Mouse (Mus musculus) kidney, adult 9 months (tissue): ENCODE results near the gene Aif1l.

Experiments used
- DNase-seq: peaks from one replicate; pipeline ENCODE4 v3.0.0; 2022

The Aif1l gene

DNA sequence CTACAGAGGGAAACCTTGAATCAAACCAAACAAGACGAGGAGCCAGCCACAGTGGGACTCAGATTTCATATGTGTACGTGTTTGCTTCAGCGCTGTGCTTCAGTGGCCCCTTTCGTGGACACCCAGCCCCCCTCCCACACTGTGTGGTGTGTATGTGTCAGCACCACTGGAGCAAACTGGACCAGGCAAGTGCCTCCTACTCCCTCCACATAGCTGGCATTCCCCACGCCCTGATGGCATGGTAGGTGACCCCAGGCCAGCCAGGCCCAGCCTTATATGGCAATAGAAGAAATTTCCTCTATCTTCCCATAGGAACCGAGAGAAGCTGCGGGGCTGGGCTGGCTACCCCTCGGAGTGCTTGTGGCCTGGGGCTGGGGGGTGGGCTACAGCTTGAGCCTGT lies 3.7 kb downstream of the Aif1l start:
- peak; percentile 63 for DNase-seq

DNA sequence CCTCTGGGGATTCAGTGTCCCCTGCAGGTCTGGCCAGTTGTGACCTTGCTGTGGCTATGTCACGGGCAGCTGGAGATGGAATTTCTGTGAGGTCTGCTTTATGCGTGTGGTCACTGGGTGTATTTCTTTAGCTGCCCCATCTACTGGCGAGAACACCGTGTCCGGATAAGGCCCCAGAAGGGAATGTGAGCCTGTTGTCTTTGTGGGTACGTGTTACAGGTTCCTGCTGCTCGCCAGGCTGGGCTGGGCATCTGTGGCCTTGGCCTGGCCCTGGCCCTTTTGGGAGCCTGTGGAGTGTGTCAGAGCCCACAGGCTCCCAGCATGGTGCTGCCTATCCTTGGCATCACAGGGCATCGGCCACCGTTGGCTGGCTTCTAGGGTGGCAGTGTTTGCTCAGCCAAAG lies 4.8 kb downstream of the Aif1l start:
- DNase-seq = peak; percentile 74

DNA sequence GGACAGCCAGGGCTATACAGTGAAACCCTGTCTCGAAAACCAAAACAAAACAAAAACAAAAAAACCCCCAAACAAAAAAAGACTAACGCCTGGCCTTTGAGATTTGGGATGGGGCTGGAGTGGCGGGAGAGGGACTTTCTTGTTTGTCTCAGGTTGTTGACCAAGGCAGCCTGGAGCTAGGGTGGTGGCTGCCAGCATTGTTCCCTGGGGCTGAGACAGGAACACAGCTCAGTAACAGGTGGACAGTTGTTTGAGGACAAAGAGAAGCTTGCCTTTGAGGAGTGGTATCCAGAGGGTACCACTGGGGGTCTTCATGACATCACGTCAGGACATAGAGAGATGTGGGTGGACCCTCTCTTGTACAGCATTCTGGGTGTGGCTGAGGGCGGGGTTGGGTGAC lies 5.7 kb downstream of the Aif1l start:
- no peak for DNase-seq

DNA sequence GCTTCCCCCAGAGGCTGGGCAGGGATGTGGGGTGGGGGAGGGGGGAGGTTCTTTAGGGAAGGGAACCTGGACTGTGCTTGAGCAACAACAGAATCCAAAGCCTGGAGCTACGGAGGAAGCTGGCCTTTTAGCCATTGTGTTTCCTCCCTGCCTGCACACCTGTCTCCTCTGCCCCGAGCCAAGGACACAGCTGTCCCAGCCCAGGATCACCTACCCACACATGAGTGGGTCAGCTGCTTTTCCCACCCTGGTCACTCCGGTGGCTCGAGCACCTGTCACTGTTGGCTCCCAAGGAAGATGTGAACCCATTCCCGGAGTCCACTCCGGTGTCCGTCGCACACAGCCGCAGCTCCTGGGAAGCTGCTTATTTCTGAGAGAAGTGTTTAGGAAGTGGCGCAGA lies 7.3 kb downstream of the Aif1l start:
- DNase-seq = no peak

- DNase-seq = no peak
Measured at GRCm38 (mm10) chr2:31960986-31961385, 11.0 kb downstream of the Aif1l start.

DNA sequence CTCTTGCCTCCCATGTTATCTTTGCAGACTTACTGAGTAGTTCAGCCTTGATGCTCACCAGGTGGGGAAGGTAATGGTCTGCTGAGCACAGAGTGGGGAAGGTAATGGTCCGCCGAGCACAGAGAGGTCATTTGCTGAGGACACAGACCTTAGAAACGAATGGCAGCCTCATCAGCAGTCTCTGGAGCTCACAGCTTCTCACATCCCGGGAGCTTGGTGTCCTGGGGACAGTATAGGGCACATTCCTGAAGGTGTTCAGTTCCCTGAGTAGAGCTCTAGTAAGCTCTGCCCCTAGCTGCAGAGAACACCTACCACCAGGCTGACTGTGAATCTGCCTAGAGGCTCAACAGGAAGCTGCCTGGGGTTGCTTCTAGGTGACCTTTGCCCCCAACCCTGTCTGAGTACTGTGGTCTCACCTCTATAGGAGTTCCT lies 11.9 kb downstream of the Aif1l start:
- peak; percentile 68 for DNase-seq

DNA sequence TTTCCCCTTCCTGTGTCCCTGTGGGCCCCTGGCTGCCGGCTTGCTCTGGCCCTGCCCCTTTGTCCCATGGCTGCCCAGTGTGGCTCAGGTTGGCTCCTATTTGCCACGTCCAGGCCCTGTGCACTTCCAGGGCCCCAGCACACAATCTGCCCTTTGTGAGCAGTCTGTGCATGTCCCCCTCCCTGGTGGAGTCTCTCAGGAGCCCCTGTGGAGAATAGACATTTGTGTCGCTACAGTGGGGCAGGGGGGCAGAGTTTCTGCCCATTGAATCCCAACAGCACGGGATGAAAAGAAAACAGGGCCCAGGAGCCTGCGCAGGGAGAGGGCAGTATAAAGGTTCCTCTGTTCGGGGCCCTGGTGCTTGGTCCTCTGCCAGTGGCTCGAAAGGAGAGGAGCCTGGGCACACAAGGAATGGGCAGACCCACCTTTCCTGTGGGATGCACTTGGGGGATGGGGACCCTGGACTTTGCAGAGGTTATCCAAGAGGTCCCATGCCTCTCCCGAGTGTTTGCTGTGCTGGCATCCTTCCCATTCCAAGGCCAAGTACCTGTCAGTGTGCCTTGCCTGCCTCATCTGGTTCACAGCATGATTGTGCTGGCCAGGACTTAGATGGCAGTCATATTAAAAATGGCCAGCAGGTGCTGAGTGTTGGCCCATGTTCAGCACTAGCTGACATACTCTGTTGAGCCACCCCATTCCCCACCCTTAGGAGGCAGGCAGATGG lies 12.7 kb downstream of the Aif1l start:
- peak; percentile 64 for DNase-seq

DNA sequence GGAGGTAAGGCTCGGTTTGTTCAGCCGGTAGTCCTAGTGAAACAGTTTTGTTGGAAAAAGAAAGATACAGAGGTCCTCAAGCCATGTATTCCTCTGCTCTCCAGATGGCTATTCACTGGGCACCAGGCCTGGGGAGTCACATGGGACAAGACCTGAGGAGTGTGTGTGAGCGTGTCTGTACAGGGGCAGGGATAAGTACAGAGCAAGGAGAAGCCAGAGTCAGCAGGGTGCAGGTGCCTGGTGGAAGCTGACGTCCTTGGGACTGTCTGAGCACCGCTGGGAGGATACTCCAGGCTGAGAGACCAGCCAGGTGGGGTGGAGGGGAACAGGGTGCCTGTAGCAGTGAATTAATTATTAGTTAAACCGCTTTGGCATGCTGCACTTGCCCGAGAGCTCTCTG lies 13.6 kb downstream of the Aif1l start:
- DNase-seq = peak; percentile 86

GRCm38 (mm10) chr2:31964191-31964590 lies 14.3 kb downstream of the Aif1l start:
- no peak for DNase-seq

GRCm38 (mm10) chr2:31965110-31965509 lies 15.2 kb downstream of the Aif1l start:
- DNase-seq = peak; percentile 75

DNA sequence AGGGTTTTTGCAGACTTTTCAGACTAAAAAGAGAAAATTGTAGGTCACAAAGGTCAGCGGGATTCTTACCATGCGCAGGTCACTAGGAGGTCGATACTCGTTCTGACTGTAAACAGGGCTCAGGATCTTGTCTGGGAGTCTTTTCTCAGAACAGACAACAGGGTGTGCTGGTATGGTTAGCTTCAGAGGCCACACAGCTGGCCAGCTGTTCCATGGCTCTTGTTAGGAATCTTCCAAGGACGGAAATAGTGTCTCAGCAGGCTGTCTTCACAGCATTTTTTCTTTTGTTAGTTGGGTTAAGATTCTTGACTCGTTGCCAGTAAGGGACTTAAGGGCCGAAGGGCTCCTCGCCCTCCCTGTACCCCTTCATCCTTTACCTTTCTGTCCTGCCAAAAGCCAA lies 16.9 kb downstream of the Aif1l start:
- DNase-seq = no peak

GRCm38 (mm10) chr2:31972589-31972988 lies 22.6 kb downstream of the Aif1l start:
- DNase-seq = peak; percentile 77

DNA sequence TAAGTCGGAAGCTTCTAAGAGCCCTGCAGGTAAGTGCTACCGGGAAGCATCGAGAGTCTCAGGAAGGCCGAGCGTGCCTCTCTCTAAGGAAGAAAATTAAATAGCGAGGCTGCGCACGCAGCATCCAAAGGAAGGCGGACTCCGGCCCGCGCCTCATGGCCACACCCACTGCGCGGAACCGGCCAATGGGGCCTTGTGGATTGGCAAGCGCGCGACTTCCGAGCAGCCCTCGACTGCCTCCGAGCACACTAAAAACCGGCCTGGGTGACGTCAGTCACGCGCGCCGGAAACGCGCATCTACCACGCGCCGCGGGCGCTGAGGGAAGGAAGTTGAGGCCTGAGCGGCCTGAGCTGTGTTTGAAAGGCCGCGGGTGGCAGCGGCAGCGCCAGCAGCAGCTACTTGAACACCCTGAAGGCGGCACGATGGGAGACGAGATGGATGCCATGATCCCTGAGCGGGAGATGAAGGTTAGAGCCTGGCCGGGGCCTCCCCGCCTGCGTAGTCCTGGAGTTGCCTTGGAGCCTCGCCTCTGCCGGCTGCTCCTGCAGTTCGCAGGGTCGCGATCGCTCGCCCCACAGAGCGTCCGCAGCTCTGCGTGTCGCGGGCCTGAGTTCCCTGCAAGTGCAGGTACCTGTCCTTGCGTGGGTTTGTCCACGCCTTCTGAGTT lies 24.3 kb downstream of the Aif1l start, which contains the start of gene Nup214:
Nup214 (plus strand) TSS at position 296 of the 668 bp plus-strand sequence.
- DNase-seq = peak; percentile 99

DNA sequence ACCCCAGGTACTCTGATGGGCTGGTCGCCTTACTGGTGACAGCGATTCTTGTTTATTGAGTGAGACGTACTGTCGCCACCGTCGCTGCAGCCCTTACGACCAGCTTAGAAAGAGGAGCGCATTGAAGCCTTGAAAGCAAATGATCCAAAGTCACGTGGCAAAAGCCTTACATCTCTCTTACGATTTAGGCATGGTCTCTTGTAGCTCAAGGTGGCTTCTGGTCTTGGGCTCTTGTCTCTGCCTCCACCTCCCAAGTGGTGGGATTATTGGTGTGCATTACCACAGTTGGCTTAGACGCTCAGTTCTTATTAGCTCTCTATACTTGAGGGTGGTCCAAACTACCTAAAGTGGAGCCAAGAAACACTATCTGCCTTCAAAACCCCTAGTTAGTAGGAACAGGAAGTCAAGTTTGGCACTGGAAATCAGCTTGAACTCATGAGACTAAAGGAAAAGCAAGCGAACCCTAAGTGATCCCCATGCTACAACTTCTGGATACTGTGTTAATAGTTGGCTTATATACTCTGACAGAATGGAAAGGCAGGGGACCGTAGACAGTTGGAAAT lies 25.0 kb downstream of the Aif1l start:
- no peak for DNase-seq

DNA sequence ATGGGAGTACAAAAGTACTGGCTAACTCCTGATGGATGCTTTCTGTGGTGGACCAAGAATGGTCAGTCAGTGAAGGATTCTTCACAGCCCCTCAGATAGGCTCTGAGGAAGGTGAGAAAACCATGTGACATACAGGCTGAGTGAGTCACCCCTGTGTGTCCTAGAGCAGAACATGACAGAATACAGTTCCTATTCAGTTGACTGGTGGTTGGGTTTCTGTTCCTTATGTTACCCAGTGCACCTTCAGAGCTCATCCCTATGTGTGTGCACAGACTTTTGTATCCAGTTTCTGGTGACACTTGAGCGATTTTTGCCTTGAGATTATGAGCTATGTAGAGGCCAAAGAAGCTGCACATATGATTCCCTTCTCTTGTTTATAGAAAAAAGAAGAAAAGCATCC lies 37.8 kb downstream of the Aif1l start:
- no peak for DNase-seq

- DNase-seq = no peak
Measured at GRCm38 (mm10) chr2:31990961-31991360, 41.0 kb downstream of the Aif1l start.

DNA sequence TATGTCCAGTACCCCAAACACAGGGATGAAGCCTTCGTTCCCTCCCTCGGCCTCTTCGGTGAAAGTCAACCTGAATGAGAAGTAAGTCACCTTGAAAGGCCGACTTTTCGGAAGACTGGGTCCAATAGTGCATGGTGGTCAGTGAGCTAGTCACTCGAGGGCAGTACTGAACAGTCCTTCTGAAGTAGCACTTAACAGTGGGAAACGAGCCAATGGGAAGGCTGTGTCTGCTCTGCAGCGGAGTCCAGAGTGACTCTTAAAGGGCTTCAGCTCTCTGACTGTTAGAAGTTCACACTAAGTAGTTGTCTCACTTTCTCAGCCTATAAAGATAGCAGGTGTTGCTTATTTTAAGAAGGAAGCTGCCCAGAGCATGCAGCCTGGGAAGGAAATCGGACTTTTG lies 45.0 kb downstream of the Aif1l start:
- no peak for DNase-seq

DNA sequence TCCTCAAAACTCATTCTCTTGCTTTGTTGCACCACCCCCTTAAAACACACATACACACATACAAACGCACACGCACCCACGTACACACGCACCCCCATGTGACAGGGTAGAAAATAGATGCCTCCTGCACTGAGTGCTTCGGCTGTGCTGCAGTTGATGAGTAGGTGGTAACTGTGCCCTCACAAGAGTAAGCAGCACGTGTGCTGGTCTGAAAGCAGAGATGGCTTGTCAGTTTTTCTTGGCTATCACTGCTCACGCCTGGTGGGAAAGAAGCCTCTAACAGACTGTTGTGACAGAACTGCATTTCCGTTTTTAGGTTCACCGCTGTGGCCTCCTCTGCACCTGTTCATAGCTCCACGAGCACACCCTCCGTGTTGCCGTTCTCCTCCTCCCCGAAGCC lies 46.1 kb downstream of the Aif1l start:
- no peak for DNase-seq

DNA sequence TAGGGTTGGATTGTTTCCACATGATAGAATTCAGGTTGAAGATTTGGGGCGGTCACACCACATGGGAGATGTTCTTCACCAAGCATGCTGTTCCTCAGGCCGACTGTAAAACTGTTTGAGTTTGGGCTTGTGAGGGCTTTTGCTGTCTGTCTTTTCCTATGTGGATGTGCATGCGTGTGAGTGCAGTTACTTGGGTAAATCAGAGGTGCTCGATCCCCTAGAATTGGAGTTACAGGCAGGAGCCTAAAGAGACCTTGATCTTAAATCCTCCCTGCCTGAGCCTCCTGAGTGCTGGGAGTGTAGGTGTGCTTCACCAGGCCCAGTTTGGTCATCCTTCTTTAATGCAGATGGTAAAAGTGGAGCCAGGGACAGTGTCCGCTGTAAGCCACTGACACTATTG lies 47.6 kb downstream of the Aif1l start:
- DNase-seq = no peak

- DNase-seq = no peak
Measured at GRCm38 (mm10) chr2:31998443-31998842, 48.5 kb downstream of the Aif1l start.

- DNase-seq = no peak
Measured at GRCm38 (mm10) chr2:32008311-32008710, 58.4 kb downstream of the Aif1l start.

- DNase-seq = no peak
Measured at GRCm38 (mm10) chr2:32008716-32009115, 58.8 kb downstream of the Aif1l start.

DNA sequence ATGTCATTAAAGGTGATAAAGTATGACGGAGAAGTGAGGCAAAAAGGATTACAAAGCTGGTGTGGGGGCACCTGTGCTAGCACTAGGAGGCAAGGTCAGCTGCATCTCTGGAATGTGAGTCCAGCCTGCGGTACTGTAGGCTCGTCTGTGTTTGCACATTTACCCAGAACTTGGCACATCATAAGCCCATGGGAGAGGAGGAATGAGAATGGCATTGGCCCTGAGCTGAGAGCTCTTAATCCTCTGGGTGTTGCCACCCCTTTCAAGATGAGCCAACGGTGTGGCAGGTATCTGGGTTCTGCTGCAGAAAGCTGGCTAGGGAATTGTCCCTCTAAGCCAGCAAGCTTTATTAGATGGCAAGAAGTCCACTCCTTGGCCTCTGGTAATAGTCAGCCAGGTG lies 69.8 kb downstream of the Aif1l start:
- peak; percentile 36 for DNase-seq

GRCm38 (mm10) chr2:32020229-32020628 lies 70.3 kb downstream of the Aif1l start:
- DNase-seq = no peak
